Mouse (Mus musculus) G1E (cell line): ENCODE measurements around the gene Fcna. TPM values are rescaled to one million over a fixed set of nuclear protein-coding genes. Genes with fewer than 3 reads are reported as not detected.

ENCODE experiments used
- ATAC-seq: 2 replicates; pipeline ENCODE4 v1.8.0; 2016; ENCODE audit warnings: mild to moderate bottlenecking; ENCODE audit not compliant: insufficient number of reproducible peaks, poor library complexity, low FRiP score, severe bottlenecking; ENCODE audit errors: extremely low read depth
- DNase-seq: peaks from one replicate; pipeline ENCODE4 v3.0.0; 2012; ENCODE audit warnings: low spot score
- H3K27me3 ChIP-seq: 2 replicates; pipeline ENCODE4 v1.6.1; 2012; ENCODE audit warnings: mild to moderate bottlenecking, low read length, inconsistent platforms; ENCODE audit not compliant: insufficient read depth
- H3K36me3 ChIP-seq: replicated peaks from 2 replicates; pipeline ENCODE3; 2012; ENCODE audit warnings: mild to moderate bottlenecking, inconsistent platforms
- H3K4me1 ChIP-seq: 2 replicates; pipeline ENCODE4 v1.6.1; 2012; ENCODE audit warnings: low read depth, low read length, inconsistent platforms, mixed read lengths; ENCODE audit not compliant: insufficient read depth
- H3K4me3 ChIP-seq: 2 replicates; pipeline ENCODE4 v1.5.1; 2012; ENCODE audit warnings: low read depth, mild to moderate bottlenecking, inconsistent platforms, low read length, moderate library complexity, mixed read lengths
- H3K9me3 ChIP-seq: replicated peaks from 2 replicates; pipeline ENCODE4 v1.6.1; 2012; ENCODE audit warnings: inconsistent platforms
- CTCF ChIP-seq: IDR thresholded peaks from 2 replicates; pipeline ENCODE4 v1.5.1; 2012; ENCODE audit warnings: low read depth, low read length, inconsistent platforms, mixed read lengths
- GATA1 ChIP-seq: IDR thresholded peaks from 2 replicates; pipeline ENCODE4 v1.6.1; 2012; ENCODE audit warnings: borderline replicate concordance, low read length, inconsistent platforms, mixed read lengths
- GATA2 ChIP-seq: IDR thresholded peaks from 2 replicates; pipeline ENCODE4 v1.6.1; 2012; ENCODE audit warnings: low read depth, low read length, inconsistent platforms, borderline replicate concordance
- POLR2AphosphoS5 ChIP-seq: IDR thresholded peaks from 2 replicates; pipeline ENCODE4 v1.6.1; 2012; ENCODE audit warnings: low read depth, low read length, inconsistent platforms; ENCODE audit not compliant: insufficient replicate concordance
- TAL1 ChIP-seq: conservative IDR thresholded peaks from 2 replicates; pipeline ENCODE4 v1.6.1; 2012; ENCODE audit warnings: low read depth, low read length, inconsistent platforms, mixed read lengths
- polyA plus RNA-seq: library from polyadenylated mRNA; stranded (reverse); fragments of >175 nt; gene quantifications from 2 replicates; pipeline ENCODE4 v1.2.3, GENCODE M21; 2012
- total RNA-seq, 2 experiments: library from RNA; stranded (forward) in 1 of 2; stranded (reverse) in 1 of 2; fragments of 200-1000 nt in 1 of 2; fragments of >200 nt in 1 of 2; fragmentation: Nextera tagmentation in 1 of 2; gene quantifications; 2 replicates each; pipeline ENCODE4 v1.2.3; 2014 to 2017

Fcna gene
- total and polyA plus RNA-seq, 3 experiments: not detected

DNA sequence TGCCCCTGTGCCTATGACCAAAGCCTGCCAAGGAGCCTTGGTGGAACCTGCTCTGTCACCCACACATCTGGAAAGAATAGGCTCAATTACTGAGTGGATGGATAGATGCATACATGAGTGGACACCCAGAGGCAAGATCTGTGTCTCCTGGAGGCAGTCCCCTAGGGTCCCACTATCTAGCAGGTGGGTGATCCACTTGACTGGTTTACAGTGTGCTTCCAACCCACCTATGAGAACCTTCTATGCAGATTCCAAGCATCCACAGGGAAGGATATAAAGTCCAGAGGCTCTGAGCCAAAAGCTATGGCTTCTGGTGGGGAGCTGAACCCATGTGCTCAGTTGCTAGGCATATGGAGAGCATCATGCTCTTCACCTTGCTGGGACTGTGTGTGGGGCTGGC lies 29.8 kb upstream of the Fcna start, which contains the start of gene Lcn5:
Gene Lcn5, plus strand, starts transcription at position 301 of the 400 bp plus-strand sequence.
- ATAC-seq (no peak), DNase-seq (no peak)
- Histone ChIP-seq H3K4me1 (no peaks in the 10 kb centered on the region), H3K36me3 (no peaks in the 10 kb centered on the region), H3K4me3 (no peak within 1 kb of the TSS), H3K27me3 (peaks cover 23% of the 10 kb centered on the region), H3K9me3 (no peaks in the 10 kb centered on the region)
- TF ChIP-seq POLR2AphosphoS5 (no peak), GATA2 (no peak), GATA1 (no peak), CTCF (no peak), TAL1 (no peak)

DNA sequence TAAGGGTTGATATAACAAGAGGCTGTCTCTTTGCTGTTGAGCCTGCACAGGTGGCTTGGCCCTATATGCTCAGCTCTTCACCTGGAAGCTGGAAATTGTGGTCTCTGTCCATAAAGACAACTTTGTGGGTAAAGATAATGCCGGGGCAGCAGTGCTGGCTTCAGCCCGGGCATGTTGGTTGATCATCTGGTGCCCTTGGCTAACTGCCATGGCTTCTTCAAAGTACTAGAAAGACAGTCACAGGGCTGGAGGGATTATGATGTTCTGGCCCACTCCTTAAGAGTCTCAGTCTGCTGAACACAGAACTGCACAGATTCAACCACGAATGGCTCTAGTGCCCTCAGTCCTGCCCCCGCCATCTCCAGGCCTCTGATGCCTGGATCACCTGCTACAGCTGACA lies 29.4 kb upstream of the Fcna start:
- Histone ChIP-seq H3K4me3 (no peak overlapping the region), H3K36me3 (no peaks in the 10 kb centered on the region), H3K4me1 (no peaks in the 10 kb centered on the region), H3K9me3 (no peaks in the 10 kb centered on the region), H3K27me3 (peaks cover 23% of the 10 kb centered on the region)
- no peak for DNase-seq
- no peak for ATAC-seq
- TF ChIP-seq TAL1 (no peak), CTCF (no peak), GATA1 (no peak), GATA2 (no peak), POLR2AphosphoS5 (no peak)

DNA sequence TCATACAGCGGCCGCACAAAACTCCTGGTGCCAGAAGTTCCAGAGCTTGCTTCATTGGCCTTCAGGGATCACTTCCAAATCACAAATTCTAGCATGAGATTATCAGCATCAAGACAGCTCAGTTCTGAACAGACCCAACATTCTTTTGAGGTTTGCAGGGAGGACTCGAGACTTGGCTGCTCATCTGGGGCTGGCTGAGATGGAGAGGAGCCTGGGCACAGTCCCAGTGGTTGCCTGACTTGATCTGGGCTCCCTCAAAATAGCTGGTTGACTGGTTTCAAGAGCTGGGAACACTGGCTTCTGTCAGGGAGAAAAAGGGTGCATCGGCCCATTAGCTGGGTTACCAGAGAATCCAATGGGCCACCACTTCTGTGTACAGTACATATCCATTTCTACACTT lies 28.9 kb upstream of the Fcna start:
- TF ChIP-seq POLR2AphosphoS5 (no peak), CTCF (no peak), GATA2 (no peak), TAL1 (no peak), GATA1 (no peak)
- Histone ChIP-seq H3K4me3 (no peak overlapping the region), H3K9me3 (no peaks in the 10 kb centered on the region), H3K36me3 (no peaks in the 10 kb centered on the region), H3K4me1 (no peaks in the 10 kb centered on the region), H3K27me3 (peaks cover 23% of the 10 kb centered on the region)
- DNase-seq (no peak), ATAC-seq (no peak)

DNA sequence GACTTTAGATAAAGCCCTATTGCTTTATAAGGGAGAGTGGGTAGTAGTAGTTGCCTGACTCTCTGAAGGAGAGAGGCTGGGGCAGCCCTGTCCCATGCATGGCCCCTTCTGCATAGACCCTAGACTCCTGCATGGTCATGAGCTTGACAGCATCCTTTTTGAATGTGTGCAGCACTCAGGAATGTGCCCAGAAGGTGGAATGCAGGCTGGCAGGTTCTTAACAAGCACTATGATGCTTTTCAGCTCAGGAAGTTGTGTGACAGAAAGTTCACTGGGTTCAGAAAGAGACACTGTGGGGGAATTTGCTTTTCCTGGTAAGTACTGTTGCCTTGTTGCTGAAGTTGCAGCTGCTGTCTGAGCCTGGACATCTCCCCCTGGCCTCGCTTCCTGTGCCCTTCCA lies 26.7 kb upstream of the Fcna start:
- Histone ChIP-seq H3K9me3 (no peaks in the 10 kb centered on the region), H3K4me1 (no peaks in the 10 kb centered on the region), H3K4me3 (no peak overlapping the region), H3K36me3 (no peaks in the 10 kb centered on the region), H3K27me3 (peaks cover 28% of the 10 kb centered on the region)
- DNase-seq (no peak), ATAC-seq (no peak)
- TF ChIP-seq CTCF (no peak), GATA2 (no peak), TAL1 (no peak), GATA1 (no peak), POLR2AphosphoS5 (no peak)

DNA sequence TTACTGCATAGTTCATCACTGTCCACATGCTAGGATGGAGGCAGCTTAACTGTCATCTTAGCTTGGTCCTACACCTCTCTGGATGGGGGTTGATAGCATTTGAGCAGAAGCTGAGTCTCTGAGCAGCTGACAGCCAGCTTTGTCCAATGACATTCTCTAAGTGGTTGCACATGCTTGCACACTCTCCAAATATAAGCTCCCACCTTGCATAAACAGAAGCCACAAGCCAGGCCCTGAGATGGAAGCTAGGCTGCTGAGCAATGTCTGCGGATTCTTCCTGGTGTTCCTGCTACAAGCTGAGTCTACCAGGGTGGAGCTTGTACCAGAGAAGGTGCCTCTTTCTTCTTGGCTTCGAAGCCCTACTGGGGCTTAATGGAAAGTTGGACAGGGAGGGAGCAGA lies 25.1 kb upstream of the Fcna start, which contains the start of gene Lcn8:
Gene Lcn8, plus strand, starts transcription at position 219 of the 400 bp plus-strand sequence.
- Histone ChIP-seq H3K36me3 (no peaks in the 10 kb centered on the region), H3K4me1 (no peaks in the 10 kb centered on the region), H3K27me3 (peaks cover 28% of the 10 kb centered on the region), H3K4me3 (no peak within 1 kb of the TSS), H3K9me3 (no peaks in the 10 kb centered on the region)
- TF ChIP-seq CTCF (no peak), TAL1 (no peak), GATA1 (no peak), GATA2 (no peak), POLR2AphosphoS5 (no peak)
- no peak for ATAC-seq
- no peak for DNase-seq

DNA sequence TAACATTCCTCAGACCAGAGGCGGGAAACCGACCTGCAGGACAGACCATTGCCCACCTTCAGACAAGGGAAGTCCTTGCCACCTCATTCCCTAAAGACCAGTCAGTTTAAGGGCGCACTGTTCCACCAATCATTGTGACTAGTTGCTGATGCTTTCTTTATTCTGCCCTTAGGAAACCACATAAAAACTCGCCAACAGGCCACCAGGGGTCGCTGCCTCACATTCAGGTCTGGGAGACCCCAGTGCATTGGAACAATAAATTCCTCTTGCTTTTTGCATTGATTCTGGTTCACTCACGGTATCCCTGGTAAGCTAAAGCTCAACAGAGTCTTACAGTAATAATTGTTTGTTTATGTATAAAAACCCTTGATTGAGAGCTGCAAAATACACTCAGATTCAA lies 12.1 kb upstream of the Fcna start:
- Histone ChIP-seq H3K4me3 (no peak overlapping the region), H3K9me3 (no peaks in the 10 kb centered on the region), H3K36me3 (no peaks in the 10 kb centered on the region), H3K4me1 (no peaks in the 10 kb centered on the region), H3K27me3 (peaks cover 7% of the 10 kb centered on the region)
- DNase-seq: no peak
- ATAC-seq: no peak
- TF ChIP-seq TAL1: no peak
- TF ChIP-seq POLR2AphosphoS5: no peak
- TF ChIP-seq GATA1: no peak
- no peak for TF ChIP-seq CTCF
- TF ChIP-seq GATA2: no peak

DNA sequence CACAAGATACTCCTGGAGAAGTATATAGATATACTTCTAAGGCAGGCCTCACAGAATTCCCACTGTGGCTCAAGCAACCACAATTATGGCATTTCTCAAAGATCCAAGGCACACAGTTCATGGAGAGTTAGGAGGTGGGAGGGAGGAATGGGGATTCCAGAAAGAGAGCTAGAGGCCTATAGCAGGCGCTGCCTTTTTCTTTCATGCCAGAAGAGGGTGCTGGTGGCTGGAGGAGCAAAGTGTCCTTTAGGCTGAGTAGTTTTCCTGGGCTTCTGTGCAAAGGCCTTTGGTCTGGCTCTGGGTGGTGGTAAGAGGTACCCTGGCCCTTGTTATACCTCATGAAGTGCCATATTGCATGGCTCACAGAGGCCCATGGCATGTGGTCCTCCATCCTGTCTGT lies 6.2 kb upstream of the Fcna start:
- no peak for TF ChIP-seq GATA1
- no peak for TF ChIP-seq TAL1
- no peak for TF ChIP-seq POLR2AphosphoS5
- TF ChIP-seq GATA2: no peak
- no peak for TF ChIP-seq CTCF
- H3K4me3 ChIP-seq: no peak overlapping the region
- DNase-seq (no peak), ATAC-seq (no peak)
- H3K4me1 ChIP-seq: no peaks in the 10 kb centered on the region
- H3K27me3 ChIP-seq: peaks cover 8% of the 10 kb centered on the region; the same call in 1 of the 2 replicates
- H3K9me3 ChIP-seq: no peaks in the 10 kb centered on the region
- no peaks in the 10 kb centered on the region for H3K36me3 ChIP-seq
